Mouse (Mus musculus): ENCODE data around the gene Map3k5. TPM values are rescaled to one million over a fixed set of nuclear protein-coding genes. Genes with fewer than 3 reads are reported as not detected.

The Map3k5 gene
- polyA plus RNA-seq, 1 experiment from 2014 or later: 1.3 TPM

GRCm38 (mm10) chr10:20178807-20179605 lies 244.7 kb downstream of the Map3k5 start:
- Histone ChIP-seq H3K9me3 (replicated peaks) (no peaks in the 10 kb centered on the region), H3K4me2 (peak overlapping the region; percentile 12; the same call in 1 of the 2 replicates), H3K27me3 (replicated peaks) (no peaks in the 10 kb centered on the region), H3K4me3 (no peak overlapping the region), H3K9ac (no peak overlapping the region), H3K27ac (no peak overlapping the region), H3K4me1 (peaks cover 41% of the 10 kb centered on the region), H3K36me3 (no peaks in the 10 kb centered on the region)
- 28% methylated on average over 12 of the region's 12 CpGs for WGBS (ENCODE audit: insufficient replicate concordance)
- ATAC-seq: peak; percentile 65

- Histone ChIP-seq H3K27ac (no peak overlapping the region), H3K4me1 (peaks cover 42% of the 10 kb centered on the region), H3K9me3 (replicated peaks) (no peaks in the 10 kb centered on the region), H3K27me3 (replicated peaks) (no peaks in the 10 kb centered on the region), H3K4me3 (no peak overlapping the region), H3K36me3 (no peaks in the 10 kb centered on the region), H3K4me2 (no peak overlapping the region), H3K9ac (no peak overlapping the region)
- ATAC-seq: no peak
- WGBS (ENCODE audit: insufficient replicate concordance): 22% methylated on average over 10 of the region's 10 CpGs
Measured at GRCm38 (mm10) chr10:20181198-20181597, 246.9 kb downstream of the Map3k5 start.

GRCm38 (mm10) chr10:20181680-20182399 lies 247.6 kb downstream of the Map3k5 start:
- no peak for ATAC-seq
- WGBS (ENCODE audit: insufficient replicate concordance): 30% methylated on average over 11 of the region's 11 CpGs
- Histone ChIP-seq H3K4me3 (no peak overlapping the region), H3K27me3 (replicated peaks) (no peaks in the 10 kb centered on the region), H3K4me2 (no peak overlapping the region), H3K9me3 (replicated peaks) (no peaks in the 10 kb centered on the region), H3K36me3 (no peaks in the 10 kb centered on the region), H3K9ac (no peak overlapping the region), H3K4me1 (peaks cover 48% of the 10 kb centered on the region), H3K27ac (no peak overlapping the region)

GRCm38 (mm10) chr10:20184326-20184725 lies 250.1 kb downstream of the Map3k5 start:
- ATAC-seq: no peak
- H3K36me3 ChIP-seq: no peaks in the 10 kb centered on the region
- H3K9me3 ChIP-seq (replicated peaks): no peaks in the 10 kb centered on the region
- WGBS (ENCODE audit: insufficient replicate concordance): 60% methylated on average over 4 of the region's 4 CpGs
- peaks cover 48% of the 10 kb centered on the region for H3K4me1 ChIP-seq
- no peak overlapping the region for H3K4me2 ChIP-seq
- H3K27me3 ChIP-seq (replicated peaks): no peaks in the 10 kb centered on the region
- H3K9ac ChIP-seq: no peak overlapping the region
- H3K27ac ChIP-seq: no peak overlapping the region
- H3K4me3 ChIP-seq: no peak overlapping the region

- no peaks in the 10 kb centered on the region for H3K27me3 ChIP-seq (replicated peaks)
- H3K4me2 ChIP-seq: no peak overlapping the region
- H3K9ac ChIP-seq: no peak overlapping the region
- H3K4me1 ChIP-seq: peaks cover 50% of the 10 kb centered on the region
- WGBS (ENCODE audit: insufficient replicate concordance): 75% methylated on average over 4 of the region's 4 CpGs
- no peak overlapping the region for H3K27ac ChIP-seq
- no peak overlapping the region for H3K4me3 ChIP-seq
- ATAC-seq: no peak
- no peaks in the 10 kb centered on the region for H3K36me3 ChIP-seq
- H3K9me3 ChIP-seq (replicated peaks): no peaks in the 10 kb centered on the region
Measured at GRCm38 (mm10) chr10:20185264-20185663, 251.0 kb downstream of the Map3k5 start.

GRCm38 (mm10) chr10:20185806-20186205 lies 251.5 kb downstream of the Map3k5 start:
- Histone ChIP-seq H3K27ac (no peak overlapping the region), H3K4me3 (no peak overlapping the region), H3K9ac (no peak overlapping the region), H3K9me3 (replicated peaks) (no peaks in the 10 kb centered on the region), H3K4me1 (peaks cover 54% of the 10 kb centered on the region), H3K27me3 (replicated peaks) (no peaks in the 10 kb centered on the region), H3K4me2 (no peak overlapping the region), H3K36me3 (no peaks in the 10 kb centered on the region)
- ATAC-seq: no peak
- WGBS (ENCODE audit: insufficient replicate concordance): 83% methylated on average over 2 of the region's 2 CpGs

GRCm38 (mm10) chr10:20186800-20187273 lies 252.6 kb downstream of the Map3k5 start:
- Histone ChIP-seq H3K9me3 (replicated peaks) (no peaks in the 10 kb centered on the region), H3K4me3 (no peak overlapping the region), H3K36me3 (no peaks in the 10 kb centered on the region), H3K27ac (no peak overlapping the region), H3K9ac (no peak overlapping the region), H3K4me2 (no peak overlapping the region), H3K27me3 (replicated peaks) (no peaks in the 10 kb centered on the region), H3K4me1 (peaks cover 44% of the 10 kb centered on the region)
- ATAC-seq: peak; percentile 27; the same call in 1 of the 2 replicates
- 60% methylated on average over 5 of the region's 5 CpGs for WGBS (ENCODE audit: insufficient replicate concordance)

- WGBS (ENCODE audit: insufficient replicate concordance): 36% methylated on average over 6 of the region's 6 CpGs
- Histone ChIP-seq H3K9ac (no peak overlapping the region), H3K4me3 (no peak overlapping the region), H3K9me3 (replicated peaks) (no peaks in the 10 kb centered on the region), H3K4me1 (peaks cover 45% of the 10 kb centered on the region), H3K36me3 (no peaks in the 10 kb centered on the region), H3K27me3 (replicated peaks) (no peaks in the 10 kb centered on the region), H3K4me2 (no peak overlapping the region), H3K27ac (no peak overlapping the region)
- peak; percentile 65; the same call in 1 of the 2 replicates for ATAC-seq
Measured at GRCm38 (mm10) chr10:20190139-20190747, 256.0 kb downstream of the Map3k5 start.

Other genes with a start within 250 kb of the Map3k5 start
- 0.33 and 0.37 TPM in 2 replicates for gene Il20ra, start 221.9 kb upstream of the Map3k5 start, polyA plus RNA-seq (2016; fragmentation: Nextera tagmentation; extraction: Ambion mirVana)
- 9.9 and 10.0 TPM in 2 replicates for gene Slc35d3, start 83.0 kb upstream of the Map3k5 start, polyA plus RNA-seq (2016; fragmentation: Nextera tagmentation; extraction: Ambion mirVana)
- gene Pex7, start 26.8 kb upstream of the Map3k5 start, polyA plus RNA-seq (2016; fragmentation: Nextera tagmentation; extraction: Ambion mirVana): 29.7 and 30.9 TPM in 2 replicates
- gene Map7, start 214.0 kb downstream of the Map3k5 start, polyA plus RNA-seq (2016; fragmentation: Nextera tagmentation; extraction: Ambion mirVana): 5.6 and 6.6 TPM in 2 replicates